Mouse (Mus musculus): Measurements from ENCODE around the gene Olfr502. TPM values are rescaled to one million over a fixed set of nuclear protein-coding genes. Genes with fewer than 3 reads are reported as not detected.
"Not testable (repeated sequence)": the region's sequence is repeated elsewhere in the genome, so short reads cannot be mapped to it uniquely, and the experiment has no call there.

The Olfr502 gene
- polyA plus RNA-seq (2012; rRNA removed), result not detected in 2 replicates
- polyA plus RNA-seq (2014; fragmentation: Nextera tagmentation; extraction: Ambion mirVana), result not detected in 2 replicates

DNA sequence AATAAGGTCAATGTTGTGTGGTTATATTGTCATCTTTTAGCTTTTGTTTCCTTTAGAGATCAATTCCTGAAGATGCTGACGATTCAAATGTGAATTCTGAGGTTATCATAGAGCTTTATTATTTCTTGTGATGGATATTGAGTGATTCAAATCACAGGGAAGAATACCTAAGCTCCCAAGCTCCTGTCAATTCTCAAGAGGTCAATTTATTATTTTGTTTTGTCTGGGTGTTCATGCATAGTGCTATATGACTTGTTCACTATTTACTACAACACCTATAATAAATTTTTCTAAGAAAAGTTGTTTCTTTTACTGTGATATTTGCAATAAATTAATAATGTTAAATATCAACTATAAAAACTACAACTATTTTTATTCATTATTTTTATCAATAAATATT is at the start of gene Olfr502:
Gene Olfr502, minus strand, starts transcription at position 101 of the 400 bp plus-strand sequence.
- DNase-seq (ENCODE audit: low read depth in 3 of 3, low spot score in 3 of 3), result no peak
- no peak within 1 kb of the TSS for H3K4me2 ChIP-seq (ENCODE audit: low read depth)
- 42% methylated on average over 1 of the region's 1 CpGs for WGBS (ENCODE audit: insufficient replicate concordance)
- no peaks in the 10 kb centered on the region for H3K4me1 ChIP-seq (replicated peaks; ENCODE audit: control insufficient read depth in 2 of 2, insufficient read depth in 2 of 2, low read length in 1 of 2)
- H3K27ac ChIP-seq, result no peak within 1 kb of the TSS
- H3K4me3 ChIP-seq (ENCODE audit: insufficient read depth in 1 of 2, low read depth in 2 of 2, low read length in 2 of 2), result no peak within 1 kb of the TSS
- H3K36me3 ChIP-seq (replicated peaks; ENCODE audit: control insufficient read depth, insufficient read depth, low read depth), result no peaks in the 10 kb centered on the region
- no peak for TF ChIP-seq EP300 (IDR thresholded peaks at IDR 0.05; ENCODE audit: low read depth)
- no peak for TF ChIP-seq CTCF (IDR thresholded peaks at IDR 0.05; ENCODE audit: low read depth)
- no peak within 1 kb of the TSS for H3K9ac ChIP-seq (replicated peaks)
- no peaks in the 10 kb centered on the region for H3K27me3 ChIP-seq (ENCODE audit: control insufficient read depth, insufficient read depth, low read length)
- no peak for ATAC-seq (ENCODE audit: insufficient read depth)
- H3K9me3 ChIP-seq (ENCODE audit: control insufficient read depth, low read length), result no peaks in the 10 kb centered on the region

GRCm38 (mm10) chr7:108565693-108566092 is 40.8 kb upstream of the Olfr502 start, which contains the start of gene Olfr504:
Gene Olfr504 (minus strand): TSS chr7:108565793.
- Histone ChIP-seq H3K36me3 (replicated peaks; ENCODE audit: control insufficient read depth, insufficient read depth, low read depth) (no peaks in the 10 kb centered on the region), H3K4me2 (ENCODE audit: low read depth) (no peak within 1 kb of the TSS), H3K27me3 (ENCODE audit: control insufficient read depth, insufficient read depth, low read length) (no peaks in the 10 kb centered on the region), H3K4me1 (replicated peaks; ENCODE audit: control insufficient read depth in 2 of 2, insufficient read depth in 2 of 2, low read length in 1 of 2) (no peaks in the 10 kb centered on the region), H3K4me3 (ENCODE audit: insufficient read depth in 1 of 2, low read depth in 2 of 2, low read length in 2 of 2) (no peak within 1 kb of the TSS), H3K9ac (replicated peaks) (no peak within 1 kb of the TSS), H3K9me3 (ENCODE audit: control insufficient read depth, low read length) (no peaks in the 10 kb centered on the region), H3K27ac (no peak within 1 kb of the TSS)
- WGBS (ENCODE audit: insufficient replicate concordance), result 52% methylated on average over 1 of the region's 1 CpGs
- no peak for ATAC-seq (ENCODE audit: insufficient read depth)
- no peak for DNase-seq (ENCODE audit: low read depth in 3 of 3, low spot score in 3 of 3)
- TF ChIP-seq CTCF (IDR thresholded peaks at IDR 0.05; ENCODE audit: low read depth) (no peak), EP300 (IDR thresholded peaks at IDR 0.05; ENCODE audit: low read depth) (no peak)

- H3K4me2 ChIP-seq (ENCODE audit: low read depth); DNase-seq (ENCODE audit: low read depth in 3 of 3, low spot score in 3 of 3); H3K27ac ChIP-seq; H3K27me3 ChIP-seq (ENCODE audit: control insufficient read depth, insufficient read depth, low read length); H3K36me3 ChIP-seq (replicated peaks; ENCODE audit: control insufficient read depth, insufficient read depth, low read depth); H3K4me1 ChIP-seq (replicated peaks; ENCODE audit: control insufficient read depth in 2 of 2, insufficient read depth in 2 of 2, low read length in 1 of 2); H3K4me3 ChIP-seq (ENCODE audit: insufficient read depth in 1 of 2, low read depth in 2 of 2, low read length in 2 of 2); H3K9ac ChIP-seq (replicated peaks); ATAC-seq (ENCODE audit: insufficient read depth); H3K9me3 ChIP-seq (ENCODE audit: control insufficient read depth, low read length): not testable (repeated sequence)
- 19% methylated on average over 1 of the region's 1 CpGs for WGBS (ENCODE audit: insufficient replicate concordance)
Measured at GRCm38 (mm10) chr7:108544227-108544626, 19.4 kb upstream of the Olfr502 start, which contains the start of gene Olfr503. Gene Olfr503 (plus strand): TSS chr7:108544527.

DNA sequence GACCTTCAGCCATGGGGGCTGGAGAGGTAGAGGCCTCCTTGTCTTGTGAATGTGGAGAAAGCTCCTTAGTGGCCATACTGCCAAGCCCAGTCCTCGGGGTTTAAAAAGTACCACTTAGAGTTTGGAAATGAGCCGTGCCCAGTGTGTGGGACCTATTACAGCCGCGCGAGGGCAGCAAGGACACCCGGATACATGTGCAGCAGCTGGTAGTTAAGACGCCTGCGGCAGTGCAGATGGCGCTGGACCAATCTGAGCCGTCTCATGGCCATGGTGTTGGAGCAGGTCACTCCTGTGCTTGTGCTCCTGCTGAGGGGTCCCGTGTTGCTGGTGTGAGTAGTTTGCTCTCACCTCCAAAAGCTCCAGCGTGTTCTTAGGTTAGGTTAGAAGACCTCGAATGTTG is 17.6 kb upstream of the Olfr502 start:
- Histone ChIP-seq H3K36me3 (replicated peaks; ENCODE audit: control insufficient read depth, insufficient read depth, low read depth) (no peaks in the 10 kb centered on the region), H3K9me3 (ENCODE audit: control insufficient read depth, low read length) (no peaks in the 10 kb centered on the region), H3K27ac (no peak overlapping the region), H3K4me1 (replicated peaks; ENCODE audit: control insufficient read depth in 2 of 2, insufficient read depth in 2 of 2, low read length in 1 of 2) (no peaks in the 10 kb centered on the region), H3K4me3 (ENCODE audit: insufficient read depth in 1 of 2, low read depth in 2 of 2, low read length in 2 of 2) (no peak overlapping the region), H3K9ac (replicated peaks) (no peak overlapping the region), H3K4me2 (ENCODE audit: low read depth) (no peak overlapping the region), H3K27me3 (ENCODE audit: control insufficient read depth, insufficient read depth, low read length) (no peaks in the 10 kb centered on the region)
- TF ChIP-seq CTCF (IDR thresholded peaks at IDR 0.05; ENCODE audit: low read depth) (no peak), EP300 (IDR thresholded peaks at IDR 0.05; ENCODE audit: low read depth) (no peak)
- DNase-seq (ENCODE audit: low read depth in 3 of 3, low spot score in 3 of 3), result no peak
- no peak for ATAC-seq (ENCODE audit: insufficient read depth)
- 63% methylated on average over 13 of the region's 13 CpGs for WGBS (ENCODE audit: insufficient replicate concordance)

Other genes starting within 250 kb of the Olfr502 start
- gene Olfr490, start 236.1 kb downstream of the Olfr502 start, polyA plus RNA-seq (2012; rRNA removed), result not detected in 2 replicates
- not detected in 2 replicates for gene Olfr490, start 236.1 kb downstream of the Olfr502 start, polyA plus RNA-seq (2014; fragmentation: Nextera tagmentation; extraction: Ambion mirVana)
- gene Olfr491, start 211.6 kb downstream of the Olfr502 start, polyA plus RNA-seq (2012; rRNA removed), result not detected in 2 replicates
- gene Olfr491, start 211.6 kb downstream of the Olfr502 start, polyA plus RNA-seq (2014; fragmentation: Nextera tagmentation; extraction: Ambion mirVana), result not detected in 2 replicates
- gene Olfr492, start 201.4 kb downstream of the Olfr502 start, polyA plus RNA-seq (2012; rRNA removed), result not detected in 2 replicates
- not detected in 2 replicates for gene Olfr492, start 201.4 kb downstream of the Olfr502 start, polyA plus RNA-seq (2014; fragmentation: Nextera tagmentation; extraction: Ambion mirVana)
- gene Olfr493, start 178.1 kb downstream of the Olfr502 start, polyA plus RNA-seq (2012; rRNA removed), result not detected in 2 replicates
- gene Olfr493, start 178.1 kb downstream of the Olfr502 start, polyA plus RNA-seq (2014; fragmentation: Nextera tagmentation; extraction: Ambion mirVana), result not detected in 2 replicates
- not detected in 2 replicates for gene Olfr494, start 159.7 kb downstream of the Olfr502 start, polyA plus RNA-seq (2012; rRNA removed)
- not detected in 2 replicates for gene Olfr494, start 159.7 kb downstream of the Olfr502 start, polyA plus RNA-seq (2014; fragmentation: Nextera tagmentation; extraction: Ambion mirVana)
- gene Olfr495, start 131.9 kb downstream of the Olfr502 start, polyA plus RNA-seq (2012; rRNA removed), result not detected in 2 replicates
- not detected in 2 replicates for gene Olfr495, start 131.9 kb downstream of the Olfr502 start, polyA plus RNA-seq (2014; fragmentation: Nextera tagmentation; extraction: Ambion mirVana)
- not detected in 2 replicates for gene Olfr497, start 104.6 kb downstream of the Olfr502 start, polyA plus RNA-seq (2012; rRNA removed)
- gene Olfr497, start 104.6 kb downstream of the Olfr502 start, polyA plus RNA-seq (2014; fragmentation: Nextera tagmentation; extraction: Ambion mirVana), result not detected in 2 replicates
- gene Olfr498, start 59.7 kb downstream of the Olfr502 start, polyA plus RNA-seq (2012; rRNA removed), result not detected in 2 replicates
- gene Olfr498, start 59.7 kb downstream of the Olfr502 start, polyA plus RNA-seq (2014; fragmentation: Nextera tagmentation; extraction: Ambion mirVana), result not detected in 2 replicates
- gene Olfr503, start 19.5 kb upstream of the Olfr502 start, polyA plus RNA-seq (2012; rRNA removed), result not detected in 2 replicates
- not detected in 2 replicates for gene Olfr503, start 19.5 kb upstream of the Olfr502 start, polyA plus RNA-seq (2014; fragmentation: Nextera tagmentation; extraction: Ambion mirVana)
- gene Olfr504, start 40.7 kb upstream of the Olfr502 start, polyA plus RNA-seq (2012; rRNA removed), result not detected in 2 replicates
- gene Olfr504, start 40.7 kb upstream of the Olfr502 start, polyA plus RNA-seq (2014; fragmentation: Nextera tagmentation; extraction: Ambion mirVana), result not detected in 2 replicates
- not detected in 2 replicates for gene Olfr506, start 85.7 kb upstream of the Olfr502 start, polyA plus RNA-seq (2012; rRNA removed)
- gene Olfr506, start 85.7 kb upstream of the Olfr502 start, polyA plus RNA-seq (2014; fragmentation: Nextera tagmentation; extraction: Ambion mirVana), result not detected in 2 replicates
- not detected in 2 replicates for gene Olfr507, start 96.7 kb upstream of the Olfr502 start, polyA plus RNA-seq (2012; rRNA removed)
- not detected in 2 replicates for gene Olfr507, start 96.7 kb upstream of the Olfr502 start, polyA plus RNA-seq (2014; fragmentation: Nextera tagmentation; extraction: Ambion mirVana)
- gene Olfr508, start 104.9 kb upstream of the Olfr502 start, polyA plus RNA-seq (2012; rRNA removed), result not detected in 2 replicates
- gene Olfr508, start 104.9 kb upstream of the Olfr502 start, polyA plus RNA-seq (2014; fragmentation: Nextera tagmentation; extraction: Ambion mirVana), result not detected in 2 replicates
- not detected in 2 replicates for gene Olfr509, start 126.8 kb upstream of the Olfr502 start, polyA plus RNA-seq (2012; rRNA removed)
- gene Olfr509, start 126.8 kb upstream of the Olfr502 start, polyA plus RNA-seq (2014; fragmentation: Nextera tagmentation; extraction: Ambion mirVana), result not detected in 2 replicates
- gene Olfr510, start 141.4 kb upstream of the Olfr502 start, polyA plus RNA-seq (2012; rRNA removed), result not detected in 2 replicates
- not detected in 2 replicates for gene Olfr510, start 141.4 kb upstream of the Olfr502 start, polyA plus RNA-seq (2014; fragmentation: Nextera tagmentation; extraction: Ambion mirVana)
- gene Olfr512, start 188.3 kb upstream of the Olfr502 start, polyA plus RNA-seq (2012; rRNA removed), result not detected in 2 replicates
- not detected in 2 replicates for gene Olfr512, start 188.3 kb upstream of the Olfr502 start, polyA plus RNA-seq (2014; fragmentation: Nextera tagmentation; extraction: Ambion mirVana)
- gene Olfr513, start 225.9 kb upstream of the Olfr502 start, polyA plus RNA-seq (2012; rRNA removed), result not detected in 2 replicates
- not detected in 2 replicates for gene Olfr513, start 225.9 kb upstream of the Olfr502 start, polyA plus RNA-seq (2014; fragmentation: Nextera tagmentation; extraction: Ambion mirVana)

Data from liver, embryonic 14.5 days (tissue).